Mouse (Mus musculus): ENCODE data around the gene Mrps26. TPM values are rescaled to one million over a fixed set of nuclear protein-coding genes. Genes with fewer than 3 reads are reported as not detected.
A peak's percentile ranks its signal among the peaks of the same experiment; 100 is the strongest.

Gene Mrps26
- polyA plus RNA-seq, 1 experiment, result 86.9 TPM

- no peak for DNase-seq
- Histone ChIP-seq H3K4me3 (ENCODE audit: insufficient read depth, low read depth, low read length) (no peak overlapping the region), H3K36me3 (ENCODE audit: control insufficient read depth, insufficient read depth, low read length) (no peaks in the 10 kb centered on the region), H3K27me3 (replicated peaks; ENCODE audit: control insufficient read depth, insufficient read depth, low read length) (no peaks in the 10 kb centered on the region), H3K27ac (ENCODE audit: insufficient read depth, low read depth, low read length) (no peak overlapping the region), H3K4me1 (ENCODE audit: control insufficient read depth, insufficient read depth, low read length) (no peaks in the 10 kb centered on the region)
- TF ChIP-seq POLR2A (IDR thresholded peaks at IDR 0.05; ENCODE audit: low read depth, low read length) (no peak), CTCF (conservative IDR thresholded peaks at IDR 0.05; ENCODE audit: insufficient read depth, insufficient read length, low read depth, low read length) (no peak)
- WGBS, result 94% methylated on average over 2 of the region's 2 CpGs
These were observed 27.5 kb downstream of the Mrps26 start for GRCm38 (mm10) chr2:130591016-130591415.

GRCm38 (mm10) chr2:130595596-130595995 is 32.1 kb downstream of the Mrps26 start:
- H3K27me3 ChIP-seq (replicated peaks; ENCODE audit: control insufficient read depth, insufficient read depth, low read length), result no peaks in the 10 kb centered on the region
- WGBS, result 86% methylated on average over 1 of the region's 1 CpGs
- H3K4me1 ChIP-seq (ENCODE audit: control insufficient read depth, insufficient read depth, low read length), result no peaks in the 10 kb centered on the region
- no peak for TF ChIP-seq POLR2A (IDR thresholded peaks at IDR 0.05; ENCODE audit: low read depth, low read length)
- TF ChIP-seq CTCF (conservative IDR thresholded peaks at IDR 0.05; ENCODE audit: insufficient read depth, insufficient read length, low read depth, low read length), result no peak
- DNase-seq, result no peak
- H3K4me3 ChIP-seq (ENCODE audit: insufficient read depth, low read depth, low read length), result no peak overlapping the region
- H3K27ac ChIP-seq (ENCODE audit: insufficient read depth, low read depth, low read length), result no peak overlapping the region
- no peaks in the 10 kb centered on the region; the same call in 1 of the 2 replicates for H3K36me3 ChIP-seq (ENCODE audit: control insufficient read depth, insufficient read depth, low read length)

GRCm38 (mm10) chr2:130597601-130598010 is 34.1 kb downstream of the Mrps26 start:
- H3K36me3 ChIP-seq (ENCODE audit: control insufficient read depth, insufficient read depth, low read length), result no peaks in the 10 kb centered on the region; the same call in 1 of the 2 replicates
- TF ChIP-seq CTCF (conservative IDR thresholded peaks at IDR 0.05; ENCODE audit: insufficient read depth, insufficient read length, low read depth, low read length) (peak; percentile 59), POLR2A (IDR thresholded peaks at IDR 0.05; ENCODE audit: low read depth, low read length) (no peak)
- WGBS, result 18% methylated on average over 1 of the region's 1 CpGs
- DNase-seq, result peak; percentile 48
- no peak overlapping the region for H3K4me3 ChIP-seq (ENCODE audit: insufficient read depth, low read depth, low read length)
- H3K27me3 ChIP-seq (replicated peaks; ENCODE audit: control insufficient read depth, insufficient read depth, low read length), result no peaks in the 10 kb centered on the region
- no peak overlapping the region for H3K27ac ChIP-seq (ENCODE audit: insufficient read depth, low read depth, low read length)
- no peaks in the 10 kb centered on the region for H3K4me1 ChIP-seq (ENCODE audit: control insufficient read depth, insufficient read depth, low read length)

GRCm38 (mm10) chr2:130598399-130598798 is 34.9 kb downstream of the Mrps26 start:
- WGBS, result 72% methylated on average over 3 of the region's 3 CpGs
- Histone ChIP-seq H3K27ac (ENCODE audit: insufficient read depth, low read depth, low read length) (no peak overlapping the region), H3K4me3 (ENCODE audit: insufficient read depth, low read depth, low read length) (no peak overlapping the region), H3K4me1 (ENCODE audit: control insufficient read depth, insufficient read depth, low read length) (no peaks in the 10 kb centered on the region), H3K27me3 (replicated peaks; ENCODE audit: control insufficient read depth, insufficient read depth, low read length) (no peaks in the 10 kb centered on the region), H3K36me3 (ENCODE audit: control insufficient read depth, insufficient read depth, low read length) (peaks cover 3% of the 10 kb centered on the region; the same call in 1 of the 2 replicates)
- TF ChIP-seq POLR2A (IDR thresholded peaks at IDR 0.05; ENCODE audit: low read depth, low read length) (no peak), CTCF (conservative IDR thresholded peaks at IDR 0.05; ENCODE audit: insufficient read depth, insufficient read length, low read depth, low read length) (no peak)
- DNase-seq, result no peak

GRCm38 (mm10) chr2:130602195-130602594 is 38.7 kb downstream of the Mrps26 start:
- Histone ChIP-seq H3K4me3 (ENCODE audit: insufficient read depth, low read depth, low read length) (no peak overlapping the region), H3K27ac (ENCODE audit: insufficient read depth, low read depth, low read length) (no peak overlapping the region), H3K4me1 (ENCODE audit: control insufficient read depth, insufficient read depth, low read length) (no peaks in the 10 kb centered on the region), H3K27me3 (replicated peaks; ENCODE audit: control insufficient read depth, insufficient read depth, low read length) (no peaks in the 10 kb centered on the region), H3K36me3 (ENCODE audit: control insufficient read depth, insufficient read depth, low read length) (peaks cover 3% of the 10 kb centered on the region; the same call in 1 of the 2 replicates)
- WGBS, result 85% methylated on average over 4 of the region's 4 CpGs
- DNase-seq, result no peak
- no peak for TF ChIP-seq POLR2A (IDR thresholded peaks at IDR 0.05; ENCODE audit: low read depth, low read length)
- TF ChIP-seq CTCF (conservative IDR thresholded peaks at IDR 0.05; ENCODE audit: insufficient read depth, insufficient read length, low read depth, low read length), result no peak

GRCm38 (mm10) chr2:130613091-130613490 is 49.5 kb downstream of the Mrps26 start:
- H3K27me3 ChIP-seq (replicated peaks; ENCODE audit: control insufficient read depth, insufficient read depth, low read length), result no peaks in the 10 kb centered on the region
- H3K4me3 ChIP-seq (ENCODE audit: insufficient read depth, low read depth, low read length), result no peak overlapping the region
- TF ChIP-seq CTCF (conservative IDR thresholded peaks at IDR 0.05; ENCODE audit: insufficient read depth, insufficient read length, low read depth, low read length), result peak; percentile 65
- no peak for TF ChIP-seq POLR2A (IDR thresholded peaks at IDR 0.05; ENCODE audit: low read depth, low read length)
- WGBS, result 65% methylated on average over 3 of the region's 3 CpGs
- DNase-seq, result peak; percentile 56
- H3K4me1 ChIP-seq (ENCODE audit: control insufficient read depth, insufficient read depth, low read length), result peaks cover 7% of the 10 kb centered on the region; the same call in 1 of the 2 replicates
- no peak overlapping the region for H3K27ac ChIP-seq (ENCODE audit: insufficient read depth, low read depth, low read length)
- H3K36me3 ChIP-seq (ENCODE audit: control insufficient read depth, insufficient read depth, low read length), result peaks cover 5% of the 10 kb centered on the region

Other genes starting within 250 kb of the Mrps26 start
- gene Cpxm1, start 166.2 kb upstream of the Mrps26 start, polyA plus RNA-seq (2012; rRNA removed), result 14.7 and 15.0 TPM in 2 replicates
- gene Gm28372, start 158.5 kb upstream of the Mrps26 start, polyA plus RNA-seq (2012; rRNA removed), result not detected in 2 replicates
- gene 1700020A23Rik, start 158.5 kb upstream of the Mrps26 start, polyA plus RNA-seq (2012; rRNA removed), result 0.19 TPM in 1 of 2 replicates, not detected in the other
- gene Tmem239, start 157.3 kb upstream of the Mrps26 start, polyA plus RNA-seq (2012; rRNA removed), result not detected in 2 replicates
- 50.8 and 56.0 TPM in 2 replicates for gene Vps16, start 139.4 kb upstream of the Mrps26 start, polyA plus RNA-seq (2012; rRNA removed)
- gene Pced1a, start 139.0 kb upstream of the Mrps26 start, polyA plus RNA-seq (2012; rRNA removed), result 27.4 and 33.4 TPM in 2 replicates
- gene Ptpra, start 113.5 kb upstream of the Mrps26 start, polyA plus RNA-seq (2012; rRNA removed), result 49.9 and 59.2 TPM in 2 replicates
- not detected in 2 replicates for gene Oxt, start 12.4 kb downstream of the Mrps26 start, polyA plus RNA-seq (2012; rRNA removed)
- not detected in 2 replicates for gene Avp, start 18.8 kb downstream of the Mrps26 start, polyA plus RNA-seq (2012; rRNA removed)
- 3.4 and 4.0 TPM in 2 replicates for gene Fastkd5, start 66.3 kb downstream of the Mrps26 start, polyA plus RNA-seq (2012; rRNA removed)
- 7.3 and 8.0 TPM in 2 replicates for gene Ubox5, start 66.3 kb downstream of the Mrps26 start, polyA plus RNA-seq (2012; rRNA removed)
- gene Lzts3, start 79.1 kb downstream of the Mrps26 start, polyA plus RNA-seq (2012; rRNA removed), result 169 and 188 TPM in 2 replicates
- 143 and 152 TPM in 2 replicates for gene Ddrgk1, start 100.9 kb downstream of the Mrps26 start, polyA plus RNA-seq (2012; rRNA removed)
- 33.9 and 34.2 TPM in 2 replicates for gene Itpa, start 103.9 kb downstream of the Mrps26 start, polyA plus RNA-seq (2012; rRNA removed)
- 30.6 and 40.7 TPM in 2 replicates for gene Slc4a11, start 133.8 kb downstream of the Mrps26 start, polyA plus RNA-seq (2012; rRNA removed)

All from kidney, adult 2 months (tissue).